Mouse (Mus musculus) testis, adult 2 months (tissue): ENCODE data around the gene Dbi.

Experiments used
- CTCF ChIP-seq: fragments of 200-500 bp; IDR thresholded peaks from 2 replicates; pipeline ENCODE4 v1.5.1; 2012; ENCODE audit warnings: low read depth, mild to moderate bottlenecking, inconsistent platforms, low read length, moderate library complexity; ENCODE audit not compliant: control insufficient read depth, insufficient read depth, insufficient replicate concordance
- POLR2A ChIP-seq: fragments of 200-500 bp; IDR thresholded peaks from 2 replicates; pipeline ENCODE4 v1.6.1; 2012; ENCODE audit warnings: low read depth, mild to moderate bottlenecking, inconsistent platforms, low read length, moderate library complexity; ENCODE audit not compliant: control insufficient read depth

DNA sequence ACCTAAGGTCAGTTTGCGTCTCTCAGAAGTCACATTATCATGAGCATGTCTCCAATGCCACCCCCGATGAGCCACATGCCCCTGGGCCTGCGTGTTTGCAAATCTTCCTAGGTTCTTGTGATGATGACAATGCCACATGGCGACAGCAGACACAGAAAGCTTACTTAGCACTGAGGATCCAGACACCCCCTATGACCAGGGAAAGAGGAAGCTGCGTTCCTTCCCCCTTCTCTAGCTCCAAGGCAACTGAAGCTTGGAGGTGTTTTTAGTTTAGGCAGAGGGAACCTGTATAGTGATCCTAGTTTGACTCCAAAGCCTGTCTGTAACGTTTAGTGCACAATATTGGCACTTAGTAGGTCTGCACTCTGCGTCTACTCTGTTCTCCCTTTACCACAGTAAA, 49.4 kb upstream of the Dbi start:
- TF ChIP-seq CTCF (no peak), POLR2A (no peak)
